Mouse (Mus musculus): ENCODE data around the gene Uqcc3.

GRCm38 (mm10) chr19:8875031-8875430 is 5.7 kb downstream of the Uqcc3 start:
- TF ChIP-seq CTCF (IDR thresholded peaks at IDR 0.05; ENCODE audit: low read depth, low read length) = no peak
- TF ChIP-seq TAL1 (conservative IDR thresholded peaks at IDR 0.05; ENCODE audit: low read depth, low read length) = no peak
- TF ChIP-seq GATA1 (IDR thresholded peaks at IDR 0.05; ENCODE audit: borderline replicate concordance, low read length) = no peak
- TF ChIP-seq POLR2AphosphoS5 (IDR thresholded peaks at IDR 0.05; ENCODE audit: insufficient replicate concordance, low read depth, low read length) = no peak

All from G1E (cell line).